Mouse (Mus musculus): ENCODE measurements at regions not wholly inside any gene's neighbourhood (a gene's known extent, or its start where the extent isn't known, plus 50 kb on each side); places are given as distances from the start of the nearest gene placed in this dataset.

- no peak for TF ChIP-seq CTCF (IDR thresholded peaks at IDR 0.05; ENCODE audit: extremely low read depth, insufficient read length, insufficient replicate concordance, low read depth, low read length)
- no peak for TF ChIP-seq POLR2A (IDR thresholded peaks at IDR 0.05; ENCODE audit: low read depth, low read length)
These were observed 52.3 kb upstream of the Trp63 start for GRCm38 (mm10) chr16:25631139-25631716.
